Mouse (Mus musculus) adrenal gland (tissue): ENCODE measurements around the gene Smagp.

ENCODE experiments used
- intact Hi-C: fragments of 180-260 bp; cut with DNase I; formaldehyde crosslinking; loops from one replicate; pipeline ENCODE4 v1.15.1; 2025
- microRNA-seq, 2 experiments: library from miRNA; unstranded; fragments of <30 nt; microRNA quantifications; one replicate each; pipeline ENCODE4; 2019

Gene Smagp

GRCm38 (mm10) chr15:100599276-100600046 is 37.3 kb downstream of the Smagp start, which contains the start of gene Pou6f1:
TSS of gene Pou6f1 (minus strand) at chr15:100599984.
- intact Hi-C loops, result no loop called here

- intact Hi-C loops, result no loop called here
Measured at GRCm38 (mm10) chr15:100598883-100599275, 37.9 kb downstream of the Smagp start.

- intact Hi-C loops, result no loop called here
Measured at GRCm38 (mm10) chr15:100598287-100598882, 38.4 kb downstream of the Smagp start.

- intact Hi-C loops, result no loop called here
Measured at GRCm38 (mm10) chr15:100592817-100593216, 43.9 kb downstream of the Smagp start.

- intact Hi-C loops, result no loop called here
Measured at GRCm38 (mm10) chr15:100590436-100590835, 46.3 kb downstream of the Smagp start.

- intact Hi-C loops, result no loop called here
Measured at GRCm38 (mm10) chr15:100588297-100588696, 48.4 kb downstream of the Smagp start.

- intact Hi-C loops, result no loop called here
Measured at GRCm38 (mm10) chr15:100587166-100587565, 49.6 kb downstream of the Smagp start.

GRCm38 (mm10) chr15:100585931-100586330 is 50.8 kb downstream of the Smagp start:
- intact Hi-C loops, result no loop called here

- intact Hi-C loops, result no loop called here
Measured at GRCm38 (mm10) chr15:100580108-100580507, 56.6 kb downstream of the Smagp start.

- intact Hi-C loops, result no loop called here
Measured at GRCm38 (mm10) chr15:100577972-100578371, 58.8 kb downstream of the Smagp start.

- intact Hi-C loops, result no loop called here
Measured at GRCm38 (mm10) chr15:100576810-100577209, 59.9 kb downstream of the Smagp start.

- intact Hi-C loops, result no loop called here
Measured at GRCm38 (mm10) chr15:100576392-100576791, 60.3 kb downstream of the Smagp start.

GRCm38 (mm10) chr15:100575366-100575765 is 61.4 kb downstream of the Smagp start:
- intact Hi-C loops, result no loop called here

GRCm38 (mm10) chr15:100574378-100574777 is 62.4 kb downstream of the Smagp start:
- intact Hi-C loops, result no loop called here

- intact Hi-C loops, result no loop called here
Measured at GRCm38 (mm10) chr15:100573946-100574345, 62.8 kb downstream of the Smagp start.

Small RNAs within 50 kb of the gene (microRNA-seq; reads per million reads assigned to microRNA genes)
- 0 reads per million in 2 experiments for gene Mir6961
